ENCODE assay signal across 19 mouse cellular contexts in the genomic region with DNA sequence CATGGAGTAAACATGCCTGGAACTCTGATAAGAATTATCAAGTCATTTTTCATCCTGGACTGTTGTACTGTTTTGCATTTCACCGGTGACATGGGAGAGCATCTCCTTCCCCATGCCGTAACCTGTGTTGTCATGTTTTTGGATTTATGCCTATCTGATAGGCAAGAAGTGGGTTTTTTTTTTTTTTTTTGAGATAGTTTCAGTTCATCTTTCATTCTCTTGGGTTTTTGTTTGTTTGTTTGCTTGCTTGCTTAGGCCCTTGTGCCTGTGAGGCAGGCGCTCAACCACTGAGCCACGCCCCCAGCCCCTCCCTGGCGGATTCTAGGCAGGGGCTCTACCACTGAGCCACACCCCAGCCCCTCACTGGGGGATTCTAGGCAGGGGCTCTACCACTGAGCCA. TPM values are rescaled to one million over a fixed set of nuclear protein-coding genes. Genes with fewer than 3 reads are reported as not detected.
"Had no signal": no experiment of that assay in that cellular context is flagged by ENCODE, and none has a peak within 500 bp of the region (broad histone marks: within the 10 kb centered on the region; RNA-seq: fewer than 3 reads in every experiment).

No protein-coding gene starts in this region.

- H3K9me3 ChIP-seq: limb, embryonic 15.5 days; liver, embryonic 12.5 days; megakaryocyte, embryonic 14.5 days; midbrain, embryonic 15.5 days had no signal

- H3K27me3 ChIP-seq: megakaryocyte, embryonic 14.5 days; midbrain, embryonic 15.5 days had no signal

- H3K4me3 ChIP-seq: limb, embryonic 15.5 days; liver, embryonic 12.5 days; megakaryocyte, embryonic 14.5 days; midbrain, embryonic 15.5 days had no signal

- DNase-seq: kidney, adult 8-10 months; kidney, postnatal 25 days; layer of hippocampus, postnatal 36 days; lung, embryonic 14.5 days; lung, postnatal 10 days; lung, postnatal 4 days; retina, postnatal 1 day; right cerebral cortex, postnatal 4 days; spleen, adult 18-20 months; thymus, postnatal 4 days had no signal

- H3K36me3 ChIP-seq: limb, embryonic 15.5 days; liver, embryonic 12.5 days; midbrain, embryonic 15.5 days had no signal

- H3K27ac ChIP-seq: limb, embryonic 15.5 days; liver, embryonic 12.5 days; midbrain, embryonic 15.5 days had no signal

- ATAC-seq: liver, embryonic 12.5 days; midbrain, embryonic 15.5 days had no signal

- H3K4me1 ChIP-seq: liver, embryonic 12.5 days; midbrain, embryonic 15.5 days had no signal

- H3K4me2 ChIP-seq: limb, embryonic 15.5 days; liver, embryonic 12.5 days; lung, embryonic 14.5 days; midbrain, embryonic 15.5 days had no signal

- H3K9ac ChIP-seq: limb, embryonic 15.5 days; liver, embryonic 12.5 days; lung, embryonic 14.5 days; midbrain, embryonic 15.5 days had no signal

RNA-seq across cellular contexts. Expression of a gene that starts 43.3 kb away (rescaled TPM):
- total RNA-seq: layer of hippocampus, postnatal 36 days; left cerebral cortex, adult 8-10 months; left cerebral cortex, postnatal 25 days had no signal
- polyA plus RNA-seq: kidney, embryonic 16.5 days; limb, embryonic 11.5 days; liver, embryonic 12.5 days; liver, embryonic 16.5 days; lung, embryonic 14.5 days; midbrain, embryonic 15.5 days had no signal
